Mouse (Mus musculus) kidney, postnatal 14 days (tissue): ENCODE measurements around the gene Dctn5.

Experiments
- DNase-seq: peaks from one replicate; pipeline ENCODE4 v3.0.0; 2022; ENCODE audit warnings: mixed read lengths

The Dctn5 gene

GRCm38 (mm10) chr7:122163766-122164165 is 30.9 kb downstream of the Dctn5 start:
- DNase-seq: no peak

- DNase-seq: no peak
Measured at GRCm38 (mm10) chr7:122167203-122167602, 34.4 kb downstream of the Dctn5 start.

GRCm38 (mm10) chr7:122170705-122171104 is 37.9 kb downstream of the Dctn5 start:
- DNase-seq: no peak

GRCm38 (mm10) chr7:122171613-122172012 is 38.8 kb downstream of the Dctn5 start:
- DNase-seq: no peak

- no peak for DNase-seq
Measured at GRCm38 (mm10) chr7:122180720-122181119, 47.9 kb downstream of the Dctn5 start.

GRCm38 (mm10) chr7:122184569-122184968 is 51.7 kb downstream of the Dctn5 start:
- DNase-seq: no peak

GRCm38 (mm10) chr7:122186043-122186442 is 53.2 kb downstream of the Dctn5 start, which contains the start of gene Ern2:
Ern2 (minus strand) TSS chr7:122186207.
- no peak for DNase-seq

- DNase-seq: peak; percentile 33
Measured at GRCm38 (mm10) chr7:122189484-122189883, 56.6 kb downstream of the Dctn5 start.

- DNase-seq: no peak
Measured at GRCm38 (mm10) chr7:122191097-122191496, 58.3 kb downstream of the Dctn5 start.

GRCm38 (mm10) chr7:122193919-122194318 is 61.1 kb downstream of the Dctn5 start:
- no peak for DNase-seq

- no peak for DNase-seq
Measured at GRCm38 (mm10) chr7:122196771-122197170, 63.9 kb downstream of the Dctn5 start.

GRCm38 (mm10) chr7:122197306-122197705 is 64.5 kb downstream of the Dctn5 start:
- peak; percentile 49 for DNase-seq
